Mouse (Mus musculus) thymus, adult 2 months (tissue): ENCODE measurements around the gene Tubb4b. TPM values are rescaled to one million over a fixed set of nuclear protein-coding genes. Genes with fewer than 3 reads are reported as not detected.
"Not testable (repeated sequence)": the region's sequence is repeated elsewhere in the genome, so short reads cannot be mapped to it uniquely, and the experiment has no call there.

Experiments
- DNase-seq: peaks from one replicate; pipeline ENCODE4 v3.0.0; 2021
- H3K27ac ChIP-seq: fragments of 200-500 bp; 2 replicates; pipeline ENCODE4 v1.5.1; 2012; ENCODE audit warnings: low read length, control low read depth; ENCODE audit not compliant: control insufficient read depth, insufficient read depth
- H3K27me3 ChIP-seq: fragments of 200-500 bp; 2 replicates; pipeline ENCODE4 v1.6.1; 2012; ENCODE audit warnings: mild to moderate bottlenecking, low read length, moderate library complexity, mixed read lengths; ENCODE audit not compliant: control insufficient read depth, insufficient read depth
- H3K36me3 ChIP-seq: fragments of 200-500 bp; 2 replicates; pipeline ENCODE4 v1.6.1; 2012; ENCODE audit warnings: mild to moderate bottlenecking, low read length, moderate library complexity; ENCODE audit not compliant: control insufficient read depth, insufficient read depth
- H3K4me1 ChIP-seq: fragments of 200-500 bp; replicated peaks from 2 replicates; pipeline ENCODE4 v1.6.1; 2012; ENCODE audit warnings: low read length; ENCODE audit not compliant: control insufficient read depth, insufficient read depth
- H3K4me3 ChIP-seq: fragments of 200-500 bp; 2 replicates; pipeline ENCODE4 v1.5.1; 2012; ENCODE audit warnings: mild to moderate bottlenecking, low read length, control low read depth, moderate library complexity; ENCODE audit not compliant: control insufficient read depth, insufficient read depth
- CTCF ChIP-seq: fragments of 200-500 bp; IDR thresholded peaks from 2 replicates; pipeline ENCODE4 v1.5.1; 2012; ENCODE audit warnings: mild to moderate bottlenecking, control low read depth, low read length, moderate library complexity, borderline replicate concordance; ENCODE audit not compliant: control insufficient read depth, poor library complexity, insufficient read depth; ENCODE audit errors: extremely low read depth
- POLR2A ChIP-seq: fragments of 200-500 bp; IDR thresholded peaks from 2 replicates; pipeline ENCODE4 v1.6.1; 2012; ENCODE audit warnings: mild to moderate bottlenecking, low read length, control low read depth, moderate library complexity; ENCODE audit not compliant: control insufficient read depth, poor library complexity, insufficient read depth; ENCODE audit errors: extremely low read depth
- WGBS: fragments of 180-500 bp; shearing (Covaris S2); methylation state at CpG from one replicate; pipeline ENCODE4 v1.1.7; 2018; 5-methylcytosine and 5-hydroxymethylcytosine counted together
- polyA plus RNA-seq: library from polyadenylated mRNA; depleted of rRNA; stranded (reverse); fragments of >200 nt; gene quantifications from 2 replicates; pipeline ENCODE4 v1.2.3, GENCODE M21; 2012

Tubb4b gene
- polyA plus RNA-seq, 1 experiment: 613 TPM

DNA sequence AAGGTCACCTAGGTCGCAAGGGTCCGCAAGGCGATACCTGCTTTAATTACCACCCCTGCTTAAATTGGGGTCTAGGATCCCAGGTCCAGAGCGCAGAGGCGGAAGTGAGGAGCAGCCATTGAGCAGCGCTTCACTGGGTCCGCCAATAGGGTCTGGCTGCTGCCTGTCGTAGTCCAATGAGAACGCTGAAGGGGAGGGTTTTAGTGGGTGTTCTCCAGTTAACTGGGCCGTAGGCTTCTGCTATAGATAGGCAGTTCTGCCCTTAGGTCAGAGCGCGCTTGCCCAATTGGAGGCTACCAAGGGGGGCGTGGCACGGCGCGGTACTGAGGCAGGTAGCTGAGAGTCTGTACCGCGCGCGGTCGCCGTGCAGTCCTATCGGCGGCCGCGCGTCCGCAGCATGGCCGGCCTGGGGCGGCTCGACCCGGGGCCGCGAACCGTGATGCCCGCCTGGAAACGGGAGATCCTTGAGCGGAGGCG, 37.8 kb upstream of the Tubb4b start, which contains the start of gene Tprn:
Gene Tprn, plus strand, starts transcription at position 328 of the 477 bp plus-strand sequence.
- DNase-seq: peak; percentile 95
- WGBS: under 1% methylated on average over 39 of the region's 39 CpGs
- Histone ChIP-seq H3K27me3 (no peaks in the 10 kb centered on the region), H3K36me3 (no peaks in the 10 kb centered on the region), H3K4me1 (peaks cover 22% of the 10 kb centered on the region), H3K27ac (no peak within 1 kb of the TSS), H3K4me3 (peak within 1 kb of the TSS; percentile 59)
- TF ChIP-seq POLR2A (peak; percentile 54), CTCF (no peak)

DNA sequence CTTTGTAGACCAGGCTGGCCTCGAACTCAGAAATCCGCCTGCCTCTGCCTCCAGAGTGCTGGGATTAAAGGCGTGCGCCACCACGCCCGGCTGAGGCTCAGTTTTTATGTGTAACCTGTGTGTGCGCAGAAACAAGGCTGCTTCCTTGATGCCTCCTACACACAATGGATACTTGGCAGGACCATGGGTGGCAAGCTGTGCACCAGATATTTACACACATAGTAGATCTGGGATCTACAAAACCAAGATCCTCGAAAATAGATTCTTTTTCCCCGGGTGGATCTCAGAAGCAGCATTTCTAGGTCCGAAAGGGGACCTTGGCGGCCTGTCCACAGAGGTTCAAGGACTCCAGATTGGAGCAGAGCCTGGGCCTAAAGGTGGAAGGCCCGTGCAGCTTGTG, 37.4 kb upstream of the Tubb4b start:
- TF ChIP-seq POLR2A: no peak
- no peak for TF ChIP-seq CTCF
- WGBS: 55% methylated on average over 12 of the region's 12 CpGs
- Histone ChIP-seq H3K4me1 (peaks cover 22% of the 10 kb centered on the region), H3K27ac (no peak overlapping the region), H3K36me3 (no peaks in the 10 kb centered on the region), H3K4me3 (peak overlapping the region; percentile 29; the same call in 1 of the 2 replicates), H3K27me3 (no peaks in the 10 kb centered on the region)
- DNase-seq: no peak

DNA sequence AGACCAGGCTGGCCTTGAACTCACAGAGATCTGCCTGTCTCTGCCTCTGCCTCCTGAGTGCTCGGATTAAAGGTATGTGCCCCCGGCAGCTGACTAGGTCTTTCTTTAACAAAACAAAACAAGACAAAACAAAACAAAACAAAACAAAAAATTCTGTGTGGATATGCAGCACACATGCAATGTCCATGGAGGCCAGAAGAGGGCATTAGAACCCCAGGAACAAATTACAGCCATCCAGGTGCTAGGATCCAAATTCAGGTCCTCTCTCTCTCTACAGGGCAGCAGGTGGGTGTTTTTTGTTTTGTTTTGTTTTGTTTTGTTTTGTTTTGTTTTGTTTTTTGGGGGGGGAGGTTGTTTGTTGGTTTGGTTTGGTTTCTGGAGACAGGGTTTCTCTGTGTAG, 34.4 kb upstream of the Tubb4b start:
- 88% methylated on average over 2 of the region's 2 CpGs for WGBS
- Histone ChIP-seq H3K36me3 (no peaks in the 10 kb centered on the region), H3K27ac (no peak overlapping the region), H3K4me1 (peaks cover 15% of the 10 kb centered on the region), H3K4me3 (no peak overlapping the region), H3K27me3 (no peaks in the 10 kb centered on the region)
- DNase-seq: no peak
- TF ChIP-seq POLR2A (no peak), CTCF (no peak)

DNA sequence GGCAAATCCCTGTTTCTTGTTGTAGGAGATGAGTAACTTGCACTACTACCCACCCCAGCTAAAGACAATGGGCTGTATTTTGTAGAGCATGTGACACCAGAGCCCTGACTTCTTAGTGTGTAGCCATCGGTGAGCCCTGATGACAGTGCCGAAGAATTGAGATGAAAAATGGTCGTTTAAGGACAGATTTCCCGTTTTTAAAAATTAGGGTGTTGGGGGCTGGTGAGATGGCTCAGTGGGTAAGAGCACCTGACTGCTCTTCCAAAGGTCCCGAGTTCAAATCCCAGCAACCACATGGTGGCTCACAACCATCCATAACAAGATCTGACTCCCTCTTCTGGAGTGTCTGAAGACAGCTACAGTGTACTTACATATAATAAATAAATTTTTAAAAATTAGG, 32.7 kb upstream of the Tubb4b start:
- H3K4me1 ChIP-seq, H3K27ac ChIP-seq, H3K27me3 ChIP-seq, DNase-seq, H3K4me3 ChIP-seq, H3K36me3 ChIP-seq: not testable (repeated sequence)
- WGBS: 86% methylated on average over 5 of the region's 5 CpGs

DNA sequence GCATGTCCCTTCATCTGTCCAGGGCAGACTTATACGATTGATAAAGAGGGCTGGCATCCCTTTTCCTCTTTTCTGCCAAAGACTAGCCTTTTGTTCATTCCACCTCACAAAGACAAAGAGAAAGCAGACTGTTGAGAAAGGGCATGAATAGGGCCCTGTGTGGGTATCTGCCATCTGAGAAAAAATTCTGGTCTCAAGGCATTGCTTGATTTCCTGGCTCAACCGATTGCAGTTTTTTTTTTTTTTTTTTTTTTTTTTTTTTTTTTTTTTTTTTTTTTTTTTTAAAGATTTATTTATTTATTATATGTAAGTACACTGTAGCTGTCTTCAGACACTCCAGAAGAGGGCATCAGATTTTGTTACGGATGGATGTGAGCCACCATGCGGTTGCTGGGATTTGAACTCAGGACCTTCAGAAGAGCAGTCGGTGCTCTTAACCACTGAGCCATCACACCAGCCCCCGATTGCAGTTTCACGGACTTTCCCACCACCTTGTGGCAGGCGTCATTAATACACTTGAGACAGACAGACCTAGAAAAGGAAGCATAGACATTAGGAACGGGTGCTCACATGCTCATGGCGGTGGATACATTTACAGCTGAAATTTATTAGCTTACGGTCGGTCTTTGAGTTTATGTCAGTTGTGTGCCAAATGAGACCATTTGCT, 32.1 kb upstream of the Tubb4b start:
- peak; percentile 70 for DNase-seq

DNA sequence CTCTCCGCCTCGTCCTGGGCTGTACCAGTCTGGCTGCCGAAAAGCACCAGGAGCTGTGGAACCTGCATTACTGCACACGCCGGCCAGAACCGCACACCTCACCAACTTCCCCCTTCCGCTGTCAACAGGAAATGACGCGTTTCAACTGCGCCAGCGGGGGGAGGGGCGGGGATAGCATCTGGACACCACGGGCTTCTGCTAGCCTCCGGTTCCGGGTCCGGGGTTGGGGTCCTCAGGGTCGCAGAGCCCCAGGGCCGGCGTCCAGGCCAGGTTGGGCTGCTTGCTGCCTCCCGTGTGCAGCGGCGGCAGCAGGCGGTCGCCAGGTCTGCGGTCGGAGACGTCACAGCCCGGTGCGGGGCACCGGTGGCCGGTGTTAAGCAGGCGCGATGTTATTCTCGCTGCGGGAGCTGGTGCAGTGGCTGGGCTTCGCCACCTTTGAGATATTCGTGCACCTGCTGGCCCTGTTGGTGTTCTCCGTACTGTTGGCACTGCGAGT, 30.8 kb upstream of the Tubb4b start, which contains the start of gene Tmem203:
Gene Tmem203, plus strand, starts transcription at position 156 of the 496 bp plus-strand sequence.
- under 1% methylated on average over 39 of the region's 39 CpGs for WGBS
- H3K27ac ChIP-seq: peak within 1 kb of the TSS; percentile 73
- H3K36me3 ChIP-seq: 0 out of 2 replicates have a peak, but pooled peaks cover 3% of the 10 kb centered on the region
- peaks cover 6% of the 10 kb centered on the region for H3K4me1 ChIP-seq
- peak within 1 kb of the TSS; percentile 82 for H3K4me3 ChIP-seq
- DNase-seq: peak; percentile 86
- TF ChIP-seq POLR2A (peak; percentile 77), CTCF (0 out of 2 replicates have a peak, but pooled peaks have one; percentile 27)
- H3K27me3 ChIP-seq: no peaks in the 10 kb centered on the region

More for the DNA sequence above, 32.1 kb upstream of the Tubb4b start:
- not testable (repeated sequence) for H3K36me3 ChIP-seq, H3K4me3 ChIP-seq, H3K4me1 ChIP-seq, H3K27me3 ChIP-seq, H3K27ac ChIP-seq
- 32% methylated on average over 12 of the region's 12 CpGs for WGBS

DNA sequence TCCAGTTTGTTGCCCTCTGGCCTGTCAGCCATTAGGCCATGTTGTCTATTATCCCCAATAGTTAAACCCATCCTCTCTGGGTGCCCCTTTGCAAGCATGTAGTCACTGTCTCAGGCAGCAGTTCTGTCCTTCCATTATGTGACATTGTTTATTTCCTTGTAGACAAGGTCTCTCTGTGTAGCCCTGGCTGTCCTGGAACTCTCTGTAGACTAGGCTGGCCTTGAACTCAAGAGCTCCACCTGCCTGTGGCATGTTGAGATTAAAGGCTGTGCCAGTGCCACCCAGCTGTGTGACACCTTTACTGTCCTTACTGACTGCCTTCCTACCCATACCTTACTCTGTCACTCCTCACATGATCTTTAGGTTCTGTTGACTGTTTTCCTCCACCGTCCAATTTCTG, 27.8 kb upstream of the Tubb4b start:
- Histone ChIP-seq H3K4me1 (peaks cover 6% of the 10 kb centered on the region), H3K27me3 (no peaks in the 10 kb centered on the region), H3K27ac (no peak overlapping the region), H3K4me3 (no peak overlapping the region), H3K36me3 (peaks cover 18% of the 10 kb centered on the region)
- 92% methylated on average over 1 of the region's 1 CpGs for WGBS
- DNase-seq: peak; percentile 30
- TF ChIP-seq CTCF (no peak), POLR2A (no peak)
